Mouse (Mus musculus) thymus, postnatal 25 days (tissue): ENCODE measurements at regions not wholly inside any gene's neighbourhood (a gene's known extent, or its start where the extent isn't known, plus 50 kb on each side); places are given as distances from the start of the nearest gene placed in this dataset.
"Not testable (repeated sequence)": the region's sequence is repeated elsewhere in the genome, so short reads cannot be mapped to it uniquely, and the experiment has no call there.

ENCODE experiments used
- DNase-seq: peaks from one replicate; pipeline ENCODE4 v3.0.0; 2022

GRCm38 (mm10) chr14:104410730-104411129, 57.1 kb downstream of the Pou4f1 start:
- DNase-seq, result no peak

GRCm38 (mm10) chr14:104410292-104410691, 57.5 kb downstream of the Pou4f1 start:
- DNase-seq, result no peak

- no peak for DNase-seq
These were observed 61.7 kb downstream of the Pou4f1 start for GRCm38 (mm10) chr14:104406062-104406461.

GRCm38 (mm10) chr14:104389297-104390071, 78.3 kb downstream of the Pou4f1 start:
- no peak for DNase-seq

- no peak for DNase-seq
These were observed 78.9 kb downstream of the Pou4f1 start for GRCm38 (mm10) chr14:104388879-104389278.

GRCm38 (mm10) chr14:104380986-104381385, 86.8 kb downstream of the Pou4f1 start:
- DNase-seq, result no peak

- no peak for DNase-seq
These were observed 95.0 kb downstream of the Pou4f1 start for GRCm38 (mm10) chr14:104372776-104373175.

- DNase-seq, result no peak
These were observed 111.2 kb downstream of the Pou4f1 start for GRCm38 (mm10) chr14:104356636-104357035.

GRCm38 (mm10) chr14:104336783-104337182, 131.0 kb downstream of the Pou4f1 start:
- DNase-seq, result not testable (repeated sequence)

GRCm38 (mm10) chr14:104326089-104326488, 141.7 kb downstream of the Pou4f1 start:
- no peak for DNase-seq

GRCm38 (mm10) chr14:104300141-104300540, 167.7 kb downstream of the Pou4f1 start:
- no peak for DNase-seq

GRCm38 (mm10) chr14:104298312-104298711, 169.5 kb downstream of the Pou4f1 start:
- DNase-seq, result no peak

GRCm38 (mm10) chr14:104297316-104298311, 170.2 kb downstream of the Pou4f1 start:
- no peak for DNase-seq

- no peak for DNase-seq
These were observed 174.0 kb downstream of the Pou4f1 start for GRCm38 (mm10) chr14:104293814-104294213.

- no peak for DNase-seq
These were observed 174.7 kb downstream of the Pou4f1 start for GRCm38 (mm10) chr14:104293147-104293546.

- no peak for DNase-seq
These were observed 187.4 kb downstream of the Pou4f1 start for GRCm38 (mm10) chr14:104280353-104280752.

- DNase-seq, result no peak
These were observed 187.9 kb downstream of the Pou4f1 start for GRCm38 (mm10) chr14:104279890-104280289.

- DNase-seq, result no peak
These were observed 193.0 kb downstream of the Pou4f1 start for GRCm38 (mm10) chr14:104274752-104275151.

- no peak for DNase-seq
These were observed 202.7 kb downstream of the Pou4f1 start for GRCm38 (mm10) chr14:104264919-104265764.

GRCm38 (mm10) chr14:104216965-104217364, 250.8 kb downstream of the Pou4f1 start:
- DNase-seq, result no peak

GRCm38 (mm10) chr14:104210719-104211118, 257.1 kb downstream of the Pou4f1 start:
- DNase-seq, result no peak

GRCm38 (mm10) chr14:104208855-104209254, 258.9 kb downstream of the Pou4f1 start:
- DNase-seq, result no peak
